Mouse (Mus musculus): Measurements from ENCODE around the gene Cand1. TPM values are rescaled to one million over a fixed set of nuclear protein-coding genes. Genes with fewer than 3 reads are reported as not detected.
A peak's percentile ranks its signal among the peaks of the same experiment; 100 is the strongest.

The Cand1 gene
- polyA plus RNA-seq, 1 experiment from 2014 or later = 56.3 TPM

- no peak overlapping the region for H3K27ac ChIP-seq
- no peaks in the 10 kb centered on the region for H3K27me3 ChIP-seq
- peaks cover 87% of the 10 kb centered on the region for H3K36me3 ChIP-seq
- no peak overlapping the region for H3K4me3 ChIP-seq
- no peak overlapping the region for H3K4me2 ChIP-seq
- no peaks in the 10 kb centered on the region for H3K9me3 ChIP-seq
- WGBS = 92% methylated on average over 8 of the region's 8 CpGs
- no peak overlapping the region for H3K9ac ChIP-seq
- ATAC-seq (ENCODE audit: borderline replicate concordance, extremely low read depth, low FRiP score, low TSS enrichment) = no peak
- no peaks in the 10 kb centered on the region for H3K4me1 ChIP-seq
Measured at GRCm38 (mm10) chr10:119206309-119206932, 33.4 kb downstream of the Cand1 start.

DNA sequence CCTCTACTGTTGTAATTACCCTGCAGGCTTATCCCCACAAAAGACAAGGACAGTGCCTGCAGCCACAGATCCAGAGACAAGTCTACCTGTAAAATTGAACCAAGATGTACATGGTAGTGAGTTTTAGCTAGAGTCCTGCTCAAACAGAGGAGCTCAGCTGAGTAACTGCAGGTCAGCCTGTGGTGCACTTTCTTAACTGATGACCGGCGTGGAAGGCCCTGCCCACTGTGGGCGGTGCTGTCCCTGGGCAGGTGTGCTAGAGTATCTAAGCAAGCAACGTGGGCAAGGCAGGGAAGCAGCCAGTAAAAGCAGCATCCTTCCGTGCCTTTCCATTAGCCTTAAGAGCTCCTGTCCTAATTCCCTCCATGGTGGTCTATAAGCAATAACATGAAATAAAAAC is 34.6 kb downstream of the Cand1 start:
- Histone ChIP-seq H3K27ac (no peak overlapping the region), H3K9me3 (no peaks in the 10 kb centered on the region), H3K4me3 (no peak overlapping the region), H3K4me1 (no peaks in the 10 kb centered on the region), H3K27me3 (no peaks in the 10 kb centered on the region), H3K36me3 (peaks cover 83% of the 10 kb centered on the region), H3K4me2 (no peak overlapping the region), H3K9ac (no peak overlapping the region)
- 82% methylated on average over 5 of the region's 5 CpGs for WGBS
- no peak for ATAC-seq (ENCODE audit: borderline replicate concordance, extremely low read depth, low FRiP score, low TSS enrichment)

DNA sequence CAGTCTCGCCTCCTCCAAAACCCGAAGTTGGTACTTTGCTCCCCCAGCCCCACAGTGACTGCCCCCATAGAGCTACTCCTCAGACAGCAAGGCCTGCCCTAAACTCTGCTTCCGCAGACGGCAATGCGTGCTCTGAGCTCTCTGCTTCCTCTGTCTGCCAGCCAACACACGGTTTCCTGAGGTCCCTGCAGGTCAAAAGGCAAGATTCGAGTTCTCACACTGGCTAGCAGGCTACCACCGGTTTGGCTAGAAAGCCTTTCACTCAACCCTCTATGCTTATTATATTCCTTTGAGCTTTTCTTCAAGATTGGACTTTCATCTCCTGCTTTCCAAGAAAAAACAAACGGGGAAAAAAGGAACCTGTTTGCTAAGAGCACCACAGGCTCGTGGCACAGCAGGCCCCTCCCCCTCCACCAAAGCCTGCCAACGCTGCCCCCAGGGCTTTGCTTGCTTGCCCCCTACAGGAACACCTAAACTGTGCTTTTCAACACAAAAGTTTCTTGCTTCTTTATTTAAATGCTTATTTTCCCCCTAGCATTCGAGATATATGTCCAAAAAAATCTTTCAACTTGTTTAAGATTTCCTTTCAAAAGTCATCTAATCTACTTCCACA is 35.4 kb downstream of the Cand1 start:
- H3K9me3 ChIP-seq = no peaks in the 10 kb centered on the region
- no peaks in the 10 kb centered on the region for H3K4me1 ChIP-seq
- no peak overlapping the region for H3K4me3 ChIP-seq
- peaks cover 78% of the 10 kb centered on the region for H3K36me3 ChIP-seq
- H3K27me3 ChIP-seq = no peaks in the 10 kb centered on the region
- H3K4me2 ChIP-seq = no peak overlapping the region
- no peak overlapping the region for H3K27ac ChIP-seq
- H3K9ac ChIP-seq = no peak overlapping the region
- no peak for ATAC-seq (ENCODE audit: borderline replicate concordance, extremely low read depth, low FRiP score, low TSS enrichment)
- 66% methylated on average over 12 of the region's 12 CpGs for WGBS

DNA sequence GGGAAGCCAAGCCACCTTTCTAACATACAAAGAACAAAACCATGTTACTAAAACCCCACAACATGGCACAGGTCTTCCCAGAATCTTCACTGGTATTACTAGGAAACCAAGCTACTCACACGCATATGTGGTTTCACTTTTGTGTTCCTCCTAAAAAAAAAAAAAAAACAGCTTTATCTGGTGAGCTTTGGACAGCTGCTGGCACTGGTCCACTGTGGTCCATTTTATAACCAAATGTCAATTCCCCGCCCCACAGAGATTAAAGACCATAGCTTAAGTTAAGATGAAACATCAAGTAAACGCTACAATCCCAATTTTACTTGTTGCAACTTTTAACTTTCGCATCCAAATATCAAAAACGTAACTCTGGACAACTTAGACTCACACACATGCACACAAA is 40.0 kb downstream of the Cand1 start:
- Histone ChIP-seq H3K4me3 (no peak overlapping the region), H3K27ac (no peak overlapping the region), H3K4me1 (no peaks in the 10 kb centered on the region), H3K27me3 (no peaks in the 10 kb centered on the region), H3K36me3 (peaks cover 47% of the 10 kb centered on the region), H3K9ac (no peak overlapping the region), H3K9me3 (no peaks in the 10 kb centered on the region), H3K4me2 (no peak overlapping the region)
- no peak for ATAC-seq (ENCODE audit: borderline replicate concordance, extremely low read depth, low FRiP score, low TSS enrichment)
- WGBS = 91% methylated on average over 5 of the region's 5 CpGs

DNA sequence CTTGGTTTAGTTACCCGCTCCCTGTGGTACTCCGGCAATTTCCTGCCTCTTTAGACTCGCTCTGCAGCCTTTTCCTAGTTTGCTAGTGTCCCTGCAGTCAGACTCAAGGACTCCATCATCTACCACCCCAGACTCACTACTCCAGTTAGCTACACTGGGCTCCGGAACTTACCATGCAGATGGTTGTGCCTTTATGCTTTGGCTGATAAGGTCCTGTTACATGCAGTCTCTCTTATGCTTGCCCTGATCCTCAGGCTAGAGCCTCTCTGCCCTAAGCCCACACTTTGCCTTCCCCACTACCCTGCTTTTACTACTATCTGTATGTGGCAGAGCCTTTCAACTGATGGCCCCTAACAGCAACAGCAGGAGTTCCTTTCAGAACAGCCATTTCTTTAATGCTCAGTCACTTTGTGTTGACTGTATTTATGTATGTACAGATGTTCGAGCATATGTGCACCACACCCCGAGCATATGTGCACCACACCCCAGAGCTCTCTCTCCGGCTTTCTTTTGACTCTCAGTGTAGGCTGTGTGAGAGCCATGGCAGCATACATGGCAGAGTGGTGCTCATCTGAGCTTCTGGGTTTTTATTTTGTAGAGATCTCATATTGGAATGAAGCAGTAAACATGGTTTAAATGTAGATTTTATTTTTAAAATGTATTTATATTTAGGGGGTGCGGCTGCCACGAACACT is 41.5 kb downstream of the Cand1 start:
- 91% methylated on average over 9 of the region's 9 CpGs for whole genome bisulfite sequencing
- Histone ChIP-seq H3K4me1 (no peaks in the 10 kb centered on the region), H3K9me3 (no peaks in the 10 kb centered on the region), H3K9ac (no peak overlapping the region), H3K36me3 (peaks cover 35% of the 10 kb centered on the region), H3K4me2 (no peak overlapping the region), H3K27ac (no peak overlapping the region), H3K27me3 (no peaks in the 10 kb centered on the region), H3K4me3 (no peak overlapping the region)
- no peak for ATAC-seq (ENCODE audit: borderline replicate concordance, extremely low read depth, low FRiP score, low TSS enrichment)

DNA sequence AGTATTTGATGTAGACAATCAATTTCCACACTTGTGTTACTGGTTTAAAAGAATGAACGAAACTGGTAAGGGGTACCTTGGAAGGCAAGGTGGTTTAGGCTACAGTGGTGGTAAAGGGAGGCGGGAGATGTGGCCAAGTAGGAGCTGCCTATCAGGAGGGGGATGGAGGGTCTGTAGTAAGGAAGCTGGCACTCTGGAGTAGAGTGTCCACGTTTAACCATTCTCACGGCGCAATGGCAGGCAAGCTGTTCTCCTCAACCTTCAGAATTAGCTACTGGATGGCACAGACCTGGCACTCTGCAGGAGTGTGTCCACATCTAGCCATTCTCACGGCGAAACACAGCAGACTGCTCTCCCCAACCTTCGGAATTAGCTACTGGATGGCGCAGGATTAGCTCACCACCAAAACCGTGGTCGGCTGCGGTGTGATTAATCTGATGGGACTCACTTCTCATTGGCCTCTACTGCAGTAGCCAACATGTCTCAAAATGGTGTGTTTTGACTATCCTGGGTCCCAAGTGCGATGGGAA is 42.2 kb downstream of the Cand1 start:
- Histone ChIP-seq H3K4me1 (no peaks in the 10 kb centered on the region), H3K4me2 (no peak overlapping the region), H3K9ac (no peak overlapping the region), H3K27me3 (no peaks in the 10 kb centered on the region), H3K27ac (no peak overlapping the region), H3K9me3 (no peaks in the 10 kb centered on the region), H3K4me3 (no peak overlapping the region), H3K36me3 (peaks cover 29% of the 10 kb centered on the region)
- no peak for ATAC-seq (ENCODE audit: borderline replicate concordance, extremely low read depth, low FRiP score, low TSS enrichment)
- WGBS = 93% methylated on average over 13 of the region's 13 CpGs

DNA sequence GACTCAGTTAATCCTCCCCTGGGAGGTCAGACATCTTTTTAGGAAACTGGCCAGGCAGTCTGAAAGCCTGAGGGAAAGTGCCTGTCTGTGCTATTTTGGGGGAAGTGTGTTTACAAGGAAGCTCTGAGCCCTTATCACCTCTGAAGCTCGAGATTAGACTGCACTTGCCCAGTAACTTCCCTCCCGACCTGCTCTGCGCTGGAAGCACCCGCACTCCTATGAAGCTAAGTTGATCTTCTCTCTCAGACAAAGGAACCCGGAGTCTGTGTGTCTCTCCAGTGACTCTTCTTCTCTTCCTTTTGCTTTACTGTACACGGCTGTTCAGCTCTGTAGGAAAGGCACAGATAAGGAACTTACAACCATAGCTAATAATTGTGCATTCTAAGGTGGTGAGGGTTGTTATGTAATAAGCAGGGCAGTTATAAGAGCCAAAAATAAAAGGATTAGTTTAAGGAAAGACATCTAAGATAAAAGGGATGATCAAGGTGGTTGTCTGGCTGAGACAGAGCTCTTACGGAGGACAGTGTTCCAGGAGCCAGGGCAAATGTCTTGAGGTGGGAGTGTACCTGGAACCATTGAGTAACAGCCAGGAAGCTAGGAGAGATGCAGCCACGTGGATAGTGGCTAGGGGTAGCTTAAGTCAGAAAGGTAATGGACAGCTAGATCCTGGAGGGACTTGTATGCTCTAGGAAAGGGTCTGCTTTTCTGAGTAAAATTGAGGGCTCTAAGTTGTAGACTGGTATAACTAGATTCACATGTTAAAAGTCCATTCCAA is 47.1 kb downstream of the Cand1 start:
- no peaks in the 10 kb centered on the region for H3K4me1 ChIP-seq
- ATAC-seq (ENCODE audit: borderline replicate concordance, extremely low read depth, low FRiP score, low TSS enrichment) = no peak
- H3K9me3 ChIP-seq = no peaks in the 10 kb centered on the region
- no peak overlapping the region for H3K4me3 ChIP-seq
- no peak overlapping the region for H3K4me2 ChIP-seq
- no peaks in the 10 kb centered on the region for H3K27me3 ChIP-seq
- H3K36me3 ChIP-seq = no peaks in the 10 kb centered on the region
- H3K27ac ChIP-seq = no peak overlapping the region
- 33% methylated on average over 8 of the region's 8 CpGs for WGBS
- no peak overlapping the region for H3K9ac ChIP-seq

DNA sequence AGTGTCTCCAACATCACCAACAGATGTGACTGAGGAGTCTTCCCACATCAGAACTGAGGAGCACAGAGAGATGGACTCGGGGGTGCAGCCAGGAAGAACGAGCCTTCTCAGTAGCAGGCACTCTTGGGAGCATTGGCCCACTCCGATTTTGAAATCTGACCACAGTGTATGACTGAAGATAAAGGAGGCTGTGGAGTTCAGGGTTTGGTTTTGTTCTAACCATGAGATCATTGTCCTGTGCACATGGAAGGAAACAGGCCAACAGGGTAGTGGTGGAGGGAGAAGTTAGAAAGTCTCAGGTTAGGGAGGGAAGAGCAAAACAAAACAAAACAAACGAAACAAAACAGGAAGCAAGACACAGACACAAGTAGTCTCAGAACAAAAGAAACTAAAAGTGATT is 52.1 kb downstream of the Cand1 start:
- H3K4me1 ChIP-seq = no peaks in the 10 kb centered on the region
- H3K36me3 ChIP-seq = no peaks in the 10 kb centered on the region
- no peak for ATAC-seq (ENCODE audit: borderline replicate concordance, extremely low read depth, low FRiP score, low TSS enrichment)
- no peaks in the 10 kb centered on the region for H3K9me3 ChIP-seq
- no peak overlapping the region for H3K4me3 ChIP-seq
- H3K27ac ChIP-seq = no peak overlapping the region
- WGBS = 67% methylated on average over 4 of the region's 4 CpGs
- no peak overlapping the region for H3K4me2 ChIP-seq
- no peak overlapping the region for H3K9ac ChIP-seq
- no peaks in the 10 kb centered on the region for H3K27me3 ChIP-seq

- no peak overlapping the region for H3K4me2 ChIP-seq
- H3K36me3 ChIP-seq = no peaks in the 10 kb centered on the region
- no peaks in the 10 kb centered on the region for H3K4me1 ChIP-seq
- H3K27ac ChIP-seq = no peak overlapping the region
- no peak overlapping the region for H3K9ac ChIP-seq
- H3K4me3 ChIP-seq = no peak overlapping the region
- ATAC-seq (ENCODE audit: borderline replicate concordance, extremely low read depth, low FRiP score, low TSS enrichment) = no peak
- H3K27me3 ChIP-seq = no peaks in the 10 kb centered on the region
- H3K9me3 ChIP-seq = no peaks in the 10 kb centered on the region
- WGBS = 89% methylated on average over 3 of the region's 3 CpGs
Measured at GRCm38 (mm10) chr10:119169656-119170055, 70.2 kb downstream of the Cand1 start.

- Histone ChIP-seq H3K27me3 (no peaks in the 10 kb centered on the region), H3K36me3 (no peaks in the 10 kb centered on the region), H3K4me1 (no peaks in the 10 kb centered on the region), H3K9me3 (no peaks in the 10 kb centered on the region), H3K27ac (no peak overlapping the region), H3K4me3 (no peak overlapping the region), H3K4me2 (no peak overlapping the region), H3K9ac (no peak overlapping the region)
- 71% methylated on average over 13 of the region's 13 CpGs for WGBS
- no peak for ATAC-seq (ENCODE audit: borderline replicate concordance, extremely low read depth, low FRiP score, low TSS enrichment)
Measured at GRCm38 (mm10) chr10:119169237-119169636, 70.6 kb downstream of the Cand1 start.

- Histone ChIP-seq H3K36me3 (no peaks in the 10 kb centered on the region), H3K27me3 (no peaks in the 10 kb centered on the region), H3K27ac (no peak overlapping the region), H3K9me3 (no peaks in the 10 kb centered on the region), H3K9ac (no peak overlapping the region), H3K4me1 (no peaks in the 10 kb centered on the region), H3K4me3 (no peak overlapping the region), H3K4me2 (no peak overlapping the region)
- 0 out of 2 replicates have a peak, but pooled peaks have one; percentile 27 for ATAC-seq (ENCODE audit: borderline replicate concordance, extremely low read depth, low FRiP score, low TSS enrichment)
- 41% methylated on average over 14 of the region's 14 CpGs for WGBS
Measured at GRCm38 (mm10) chr10:119168791-119169190, 71.1 kb downstream of the Cand1 start.
